Mouse (Mus musculus) ovary, adult 18-20 months (tissue): ENCODE measurements around the gene Cemip.
A peak's percentile ranks its signal among the peaks of the same experiment; 100 is the strongest.

Experiments used
- DNase-seq: peaks from one replicate; pipeline ENCODE4 v3.0.0; 2022; ENCODE audit warnings: low spot score, mixed read lengths

The Cemip gene

GRCm38 (mm10) chr7:84026950-84027585 lies 59.2 kb downstream of the Cemip start:
- DNase-seq: no peak

- DNase-seq: no peak
These were observed 60.2 kb downstream of the Cemip start for GRCm38 (mm10) chr7:84026090-84026489.

- no peak for DNase-seq
These were observed 62.8 kb downstream of the Cemip start for GRCm38 (mm10) chr7:84023466-84023865.

GRCm38 (mm10) chr7:84022462-84022861 lies 63.8 kb downstream of the Cemip start:
- no peak for DNase-seq

- DNase-seq: no peak
These were observed 66.9 kb downstream of the Cemip start for GRCm38 (mm10) chr7:84019381-84019780.

GRCm38 (mm10) chr7:84018291-84019266 lies 67.7 kb downstream of the Cemip start:
- peak; percentile 64 for DNase-seq

- no peak for DNase-seq
These were observed 71.3 kb downstream of the Cemip start for GRCm38 (mm10) chr7:84015050-84015449.

- DNase-seq: no peak
These were observed 72.6 kb downstream of the Cemip start for GRCm38 (mm10) chr7:84013656-84014055.

- DNase-seq: no peak
These were observed 81.9 kb downstream of the Cemip start for GRCm38 (mm10) chr7:84004357-84004756.

GRCm38 (mm10) chr7:84001516-84001915 lies 84.8 kb downstream of the Cemip start:
- DNase-seq: no peak

GRCm38 (mm10) chr7:84000671-84001070 lies 85.6 kb downstream of the Cemip start:
- DNase-seq: no peak

GRCm38 (mm10) chr7:83999647-84000046 lies 86.7 kb downstream of the Cemip start:
- DNase-seq: no peak

- no peak for DNase-seq
These were observed 92.0 kb downstream of the Cemip start for GRCm38 (mm10) chr7:83994348-83994747.

- no peak for DNase-seq
These were observed 97.0 kb downstream of the Cemip start for GRCm38 (mm10) chr7:83989294-83989693.

GRCm38 (mm10) chr7:83985751-83986150 lies 100.6 kb downstream of the Cemip start:
- no peak for DNase-seq

- DNase-seq: no peak
These were observed 103.7 kb downstream of the Cemip start for GRCm38 (mm10) chr7:83982566-83982965.

GRCm38 (mm10) chr7:83978945-83979536 lies 107.3 kb downstream of the Cemip start:
- DNase-seq: no peak

- DNase-seq: no peak
These were observed 107.9 kb downstream of the Cemip start for GRCm38 (mm10) chr7:83978410-83978809.

GRCm38 (mm10) chr7:83976413-83976958 lies 109.8 kb downstream of the Cemip start:
- peak; percentile 19 for DNase-seq

GRCm38 (mm10) chr7:83975283-83975682 lies 111.0 kb downstream of the Cemip start:
- no peak for DNase-seq

- no peak for DNase-seq
These were observed 113.8 kb downstream of the Cemip start for GRCm38 (mm10) chr7:83972485-83972884.

- peak; percentile 59 for DNase-seq
These were observed 120.1 kb downstream of the Cemip start for GRCm38 (mm10) chr7:83966047-83966818.
